Mouse (Mus musculus) midbrain, embryonic 13.5 days (tissue): ENCODE results near the gene D17Wsu92e. TPM values are rescaled to one million over a fixed set of nuclear protein-coding genes. Genes with fewer than 3 reads are reported as not detected.
"Not testable (repeated sequence)": the region's sequence is repeated elsewhere in the genome, so short reads cannot be mapped to it uniquely, and the experiment has no call there.

Experiments used
- ATAC-seq: fragments of 200-750 bp; cut with Nextera tagmentation; 2 replicates; pipeline ENCODE4 v1.8.0; 2017; ENCODE audit warnings: mild to moderate bottlenecking, moderate TSS enrichment, moderate library complexity
- H3K27ac ChIP-seq: fragments of 300-500 bp; sonication (generic); 2 replicates; pipeline ENCODE4 v1.5.1; 2015; ENCODE audit warnings: inconsistent platforms, mild to moderate bottlenecking, moderate library complexity
- H3K27me3 ChIP-seq: fragments of 300-500 bp; sonication (generic); 2 replicates; pipeline ENCODE4 v1.6.1; 2015; ENCODE audit warnings: mild to moderate bottlenecking, inconsistent platforms
- H3K36me3 ChIP-seq: fragments of 300-500 bp; sonication (generic); 2 replicates; pipeline ENCODE4 v1.6.1; 2015; ENCODE audit warnings: mild to moderate bottlenecking, inconsistent platforms
- H3K4me1 ChIP-seq: fragments of 300-500 bp; sonication (generic); replicated peaks from 2 replicates; pipeline ENCODE4 v1.6.1; 2015; ENCODE audit warnings: inconsistent platforms
- H3K4me2 ChIP-seq: fragments of 300-500 bp; sonication (generic); replicated peaks from 2 replicates; pipeline ENCODE4 v1.6.1; 2015; ENCODE audit warnings: moderate library complexity, mild to moderate bottlenecking, inconsistent platforms
- H3K4me3 ChIP-seq: fragments of 300-500 bp; sonication (generic); replicated peaks from 2 replicates; pipeline ENCODE4 v1.5.1; 2015; ENCODE audit warnings: mild to moderate bottlenecking, inconsistent platforms
- H3K9ac ChIP-seq: fragments of 300-500 bp; sonication (generic); replicated peaks from 2 replicates; pipeline ENCODE4 v1.6.1; 2015; ENCODE audit warnings: mild to moderate bottlenecking, inconsistent platforms
- H3K9me3 ChIP-seq: fragments of 300-500 bp; sonication (generic); 2 replicates; pipeline ENCODE4 v1.6.1; 2016; ENCODE audit warnings: mild to moderate bottlenecking, inconsistent platforms
- WGBS: fragments of 180-500 bp; shearing (Covaris S2); methylation state at CpG from one replicate; pipeline ENCODE4 v1.1.7; 2015; 5-methylcytosine and 5-hydroxymethylcytosine counted together
- polyA plus RNA-seq: library from polyadenylated mRNA; unstranded; fragments of >200 nt; fragmentation: Nextera tagmentation; extraction: Ambion mirVana; gene quantifications from 2 replicates; pipeline ENCODE4 v1.2.1, GENCODE M21; 2015

D17Wsu92e gene
- polyA plus RNA-seq, 1 experiment from 2014 or later: 9.7 TPM

DNA sequence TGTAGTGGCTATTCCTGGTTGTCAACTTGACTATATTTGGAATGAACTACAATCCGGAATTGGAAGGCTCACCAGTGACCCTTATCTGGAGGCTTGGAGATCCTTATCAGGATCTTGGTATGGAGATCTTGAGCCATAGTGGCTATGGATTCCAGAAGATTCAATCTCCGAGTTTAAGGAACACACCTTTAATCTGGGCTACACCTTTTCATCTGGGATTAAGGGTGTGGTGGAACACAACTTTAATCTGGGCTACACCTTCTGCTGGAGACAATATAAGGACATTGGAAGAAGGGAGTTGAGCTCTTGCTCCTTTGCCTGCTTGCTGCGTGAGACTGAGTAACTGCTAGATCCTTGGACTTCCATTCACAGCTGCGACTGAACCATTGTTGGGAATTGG, 17.4 kb upstream of the D17Wsu92e start, which contains the start of gene Snrpc:
TSS of gene Snrpc (plus strand) at position 301 of the 400 bp plus-strand sequence.
- not testable (repeated sequence) for H3K27ac ChIP-seq, H3K9ac ChIP-seq, H3K9me3 ChIP-seq, ATAC-seq, H3K36me3 ChIP-seq, H3K27me3 ChIP-seq
- Histone ChIP-seq H3K4me1 (peaks cover 17% of the 10 kb centered on the region), H3K4me2 (peak within 1 kb of the TSS; percentile 73; the same call in 1 of the 2 replicates), H3K4me3 (peak within 1 kb of the TSS; percentile 91; the same call in 1 of the 2 replicates)
- WGBS: 86% methylated on average over 4 of the region's 4 CpGs

DNA sequence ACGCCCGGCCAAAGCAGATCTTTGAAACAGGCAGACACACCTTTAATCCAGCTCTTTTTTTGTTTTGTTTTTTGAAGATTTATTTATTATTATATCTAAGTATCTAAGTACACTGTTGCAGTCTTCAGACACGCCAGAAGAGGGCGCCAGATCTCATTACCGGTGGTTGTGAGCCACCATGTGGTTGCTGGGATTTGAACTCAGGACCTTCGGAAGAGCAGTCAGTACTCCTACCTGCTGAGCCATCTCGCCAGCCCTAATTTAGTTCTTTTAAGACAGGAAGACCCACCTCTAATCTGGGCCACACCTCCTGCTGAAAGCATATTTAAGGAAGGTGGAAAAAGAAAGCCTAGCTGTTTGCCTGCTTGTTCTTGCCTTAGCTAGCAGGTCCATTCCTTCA, 10.0 kb upstream of the D17Wsu92e start:
- peaks cover 12% of the 10 kb centered on the region for H3K4me1 ChIP-seq
- 0 out of 2 replicates have a peak, but pooled peaks cover 5% of the 10 kb centered on the region for H3K27me3 ChIP-seq
- no peak overlapping the region for H3K9ac ChIP-seq
- H3K9me3 ChIP-seq: no peaks in the 10 kb centered on the region
- no peaks in the 10 kb centered on the region for H3K36me3 ChIP-seq
- H3K4me2 ChIP-seq: no peak overlapping the region
- no peak overlapping the region for H3K27ac ChIP-seq
- ATAC-seq: no peak
- WGBS: 55% methylated on average over 7 of the region's 7 CpGs
- H3K4me3 ChIP-seq: no peak overlapping the region

DNA sequence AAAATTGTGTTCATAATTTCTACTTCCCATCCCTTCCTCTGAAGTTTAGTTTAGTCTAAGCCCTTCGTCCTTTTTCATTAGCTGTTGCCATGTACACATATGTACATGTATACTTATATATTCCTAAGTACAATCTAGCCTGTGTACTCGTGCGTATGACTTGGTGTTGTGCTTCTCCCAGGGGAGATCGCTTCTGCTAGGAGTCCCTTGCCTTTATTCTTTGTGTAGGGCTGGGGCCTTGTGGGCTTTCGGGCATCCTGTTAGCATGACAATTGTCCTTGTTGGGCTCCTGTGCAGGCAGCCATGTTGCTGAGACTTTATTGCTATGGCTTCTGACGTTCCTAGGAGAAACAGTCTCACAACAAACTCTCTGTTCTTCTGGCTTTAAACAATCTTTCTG, 7.1 kb upstream of the D17Wsu92e start:
- no peaks in the 10 kb centered on the region for H3K36me3 ChIP-seq
- no peak overlapping the region for H3K4me2 ChIP-seq
- H3K9ac ChIP-seq: no peak overlapping the region
- WGBS: 17% methylated on average over 6 of the region's 6 CpGs
- no peak for ATAC-seq
- peaks cover 12% of the 10 kb centered on the region for H3K4me1 ChIP-seq
- no peak overlapping the region for H3K4me3 ChIP-seq
- H3K27ac ChIP-seq: no peak overlapping the region
- no peaks in the 10 kb centered on the region for H3K9me3 ChIP-seq
- H3K27me3 ChIP-seq: no peaks in the 10 kb centered on the region

- H3K4me1 ChIP-seq: peaks cover 12% of the 10 kb centered on the region
- H3K36me3 ChIP-seq: no peaks in the 10 kb centered on the region
- H3K27me3 ChIP-seq: no peaks in the 10 kb centered on the region
- 1% methylated on average over 9 of the region's 9 CpGs for WGBS
- H3K27ac ChIP-seq: 0 out of 2 replicates have a peak overlapping the region, but pooled peaks have one; percentile 5
- no peaks in the 10 kb centered on the region for H3K9me3 ChIP-seq
- peak overlapping the region; percentile 24 for H3K4me3 ChIP-seq
- no peak overlapping the region for H3K9ac ChIP-seq
- peak overlapping the region; percentile 45 for H3K4me2 ChIP-seq
- ATAC-seq: no peak
These were observed 6.5 kb upstream of the D17Wsu92e start for GRCm38 (mm10) chr17:27826908-27827383.

GRCm38 (mm10) chr17:27825984-27826905, 5.8 kb upstream of the D17Wsu92e start:
- Histone ChIP-seq H3K9me3 (no peaks in the 10 kb centered on the region), H3K27me3 (no peaks in the 10 kb centered on the region), H3K36me3 (no peaks in the 10 kb centered on the region), H3K27ac (0 out of 2 replicates have a peak overlapping the region, but pooled peaks have one; percentile 5), H3K4me3 (peak overlapping the region; percentile 24), H3K4me1 (peaks cover 15% of the 10 kb centered on the region), H3K4me2 (peak overlapping the region; percentile 45), H3K9ac (no peak overlapping the region)
- peak; percentile 53; the same call in 1 of the 2 replicates for ATAC-seq
- 5% methylated on average over 22 of the region's 22 CpGs for WGBS

DNA sequence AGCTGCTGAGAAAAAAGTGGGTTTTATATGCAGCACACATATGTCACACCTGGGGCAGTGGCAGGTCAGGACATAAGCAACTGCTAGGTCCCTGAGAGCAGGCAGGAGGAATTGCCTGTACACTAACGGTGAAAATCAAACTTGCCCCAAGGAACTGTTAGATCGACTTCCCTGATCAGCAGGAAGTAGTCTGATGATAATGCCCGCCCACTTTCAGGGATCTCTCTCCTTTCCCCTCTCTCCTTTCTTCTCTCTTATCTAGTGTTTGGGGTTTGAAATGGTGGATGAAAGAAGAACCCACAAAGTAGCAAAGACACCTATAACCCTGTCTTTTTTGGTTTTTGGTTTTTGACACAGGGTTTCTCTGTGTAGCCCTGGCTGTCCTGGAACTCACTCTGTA, 5.1 kb upstream of the D17Wsu92e start:
- Histone ChIP-seq H3K27me3 (no peaks in the 10 kb centered on the region), H3K4me3 (no peak overlapping the region), H3K27ac (no peak overlapping the region), H3K36me3 (no peaks in the 10 kb centered on the region), H3K9ac (no peak overlapping the region), H3K4me1 (peaks cover 18% of the 10 kb centered on the region), H3K9me3 (no peaks in the 10 kb centered on the region), H3K4me2 (no peak overlapping the region)
- 33% methylated on average over 3 of the region's 3 CpGs for WGBS
- ATAC-seq: no peak

GRCm38 (mm10) chr17:27824941-27825340, 4.5 kb upstream of the D17Wsu92e start:
- no peak overlapping the region for H3K27ac ChIP-seq
- H3K9ac ChIP-seq: no peak overlapping the region
- H3K4me2 ChIP-seq: no peak overlapping the region
- H3K27me3 ChIP-seq: no peaks in the 10 kb centered on the region
- ATAC-seq: no peak
- no peaks in the 10 kb centered on the region for H3K36me3 ChIP-seq
- H3K4me3 ChIP-seq: no peak overlapping the region
- WGBS: 78% methylated on average over 1 of the region's 1 CpGs
- peaks cover 18% of the 10 kb centered on the region for H3K4me1 ChIP-seq
- no peaks in the 10 kb centered on the region for H3K9me3 ChIP-seq

- Histone ChIP-seq H3K27me3 (no peaks in the 10 kb centered on the region), H3K4me3 (no peak overlapping the region), H3K9me3 (no peaks in the 10 kb centered on the region), H3K4me1 (peaks cover 33% of the 10 kb centered on the region), H3K4me2 (no peak overlapping the region), H3K36me3 (no peaks in the 10 kb centered on the region), H3K9ac (no peak overlapping the region), H3K27ac (no peak overlapping the region)
- ATAC-seq: no peak
- WGBS: 78% methylated on average over 9 of the region's 9 CpGs
These were observed 2.9 kb upstream of the D17Wsu92e start for GRCm38 (mm10) chr17:27823142-27823905.

DNA sequence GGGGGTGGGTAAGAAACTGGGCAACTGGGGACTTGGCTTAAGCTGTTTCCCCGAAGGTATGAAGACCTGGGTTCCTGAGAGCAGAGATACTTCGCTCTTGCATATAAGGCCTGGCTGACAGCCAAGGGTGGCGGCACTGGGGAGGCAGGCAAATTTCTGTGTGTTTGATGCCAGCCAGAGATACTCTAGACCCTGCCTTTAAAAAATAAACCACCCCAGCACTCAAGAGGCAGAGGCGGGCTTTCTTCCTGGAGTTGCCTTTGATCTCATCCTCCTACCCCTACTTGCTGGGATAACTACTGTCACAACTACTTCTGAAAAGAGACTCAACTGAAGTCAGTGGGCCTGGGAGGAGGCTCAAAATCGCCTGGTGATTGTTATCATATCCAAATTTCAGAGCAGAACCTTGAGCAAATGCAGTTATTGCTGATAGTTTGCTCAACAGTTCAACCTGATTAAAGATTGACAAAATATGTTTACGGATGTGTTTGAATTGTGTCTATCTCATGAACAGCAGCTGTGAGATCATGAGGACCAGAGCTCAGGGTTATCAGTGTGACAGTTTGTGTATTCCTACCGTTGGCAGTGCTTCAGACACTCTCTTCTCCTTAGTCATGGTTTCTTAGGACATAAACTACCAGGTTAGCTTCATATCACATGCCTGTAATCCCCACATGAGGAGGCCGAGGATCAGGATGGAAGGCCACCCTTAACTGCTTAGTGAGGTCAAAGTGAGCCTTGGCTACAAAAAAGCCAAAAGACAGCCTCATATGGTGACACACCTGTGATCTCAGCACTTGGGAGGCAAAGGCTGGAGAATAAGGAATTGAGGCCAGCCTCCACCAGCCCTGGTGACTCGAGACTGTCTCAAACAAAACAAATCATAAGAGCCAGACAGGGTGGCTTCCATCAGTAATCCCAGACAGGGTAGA, 1.2 kb upstream of the D17Wsu92e start:
- peak overlapping the region; percentile 84 for H3K27ac ChIP-seq

DNA sequence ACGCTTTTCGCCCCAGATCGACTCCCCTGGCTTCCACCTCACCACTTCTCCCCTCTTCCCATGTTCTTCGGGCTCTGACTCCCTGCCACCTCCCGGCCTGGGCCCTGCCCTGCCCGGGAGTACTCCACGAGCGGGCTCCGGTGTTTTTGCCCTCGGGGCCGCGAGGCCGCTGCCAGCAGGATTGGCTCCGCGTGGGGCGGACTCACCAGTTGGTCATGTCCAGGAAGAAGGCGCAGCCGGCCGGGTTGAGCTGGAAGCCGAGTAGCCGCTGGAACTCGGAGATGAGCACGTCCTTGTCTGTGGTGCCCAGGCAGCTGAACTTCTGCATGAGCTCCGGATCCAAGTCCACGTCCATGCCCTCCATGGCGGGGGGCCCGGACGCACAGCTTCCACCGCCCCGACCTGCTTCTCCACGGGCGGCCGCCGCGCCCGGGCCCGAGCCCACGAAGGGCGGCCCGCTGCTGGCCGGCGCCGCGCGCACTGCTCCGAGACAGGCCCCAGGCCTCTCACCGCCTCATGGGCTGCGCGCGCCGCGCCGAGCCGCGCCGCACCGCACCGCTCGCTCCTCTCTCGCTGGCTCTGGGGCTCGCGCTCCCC, 379 bp downstream of the D17Wsu92e start:
- Histone ChIP-seq H3K4me3 (peak overlapping the region; percentile 100), H3K4me1 (peaks cover 32% of the 10 kb centered on the region), H3K4me2 (peak overlapping the region; percentile 86), H3K9me3 (no peaks in the 10 kb centered on the region), H3K36me3 (no peaks in the 10 kb centered on the region), H3K27ac (peak overlapping the region; percentile 87), H3K27me3 (no peaks in the 10 kb centered on the region), H3K9ac (peak overlapping the region; percentile 97)
- under 1% methylated on average over 53 of the region's 62 CpGs for WGBS
- peak; percentile 92 for ATAC-seq

More for the DNA sequence above, 1.2 kb upstream of the D17Wsu92e start:
- WGBS: 69% methylated on average over 9 of the region's 9 CpGs
- Histone ChIP-seq H3K9me3 (no peaks in the 10 kb centered on the region), H3K4me3 (peak overlapping the region; percentile 100), H3K4me2 (peak overlapping the region; percentile 86), H3K9ac (peak overlapping the region; percentile 72), H3K4me1 (peaks cover 38% of the 10 kb centered on the region), H3K36me3 (no peaks in the 10 kb centered on the region), H3K27me3 (no peaks in the 10 kb centered on the region)
- no peak for ATAC-seq

DNA sequence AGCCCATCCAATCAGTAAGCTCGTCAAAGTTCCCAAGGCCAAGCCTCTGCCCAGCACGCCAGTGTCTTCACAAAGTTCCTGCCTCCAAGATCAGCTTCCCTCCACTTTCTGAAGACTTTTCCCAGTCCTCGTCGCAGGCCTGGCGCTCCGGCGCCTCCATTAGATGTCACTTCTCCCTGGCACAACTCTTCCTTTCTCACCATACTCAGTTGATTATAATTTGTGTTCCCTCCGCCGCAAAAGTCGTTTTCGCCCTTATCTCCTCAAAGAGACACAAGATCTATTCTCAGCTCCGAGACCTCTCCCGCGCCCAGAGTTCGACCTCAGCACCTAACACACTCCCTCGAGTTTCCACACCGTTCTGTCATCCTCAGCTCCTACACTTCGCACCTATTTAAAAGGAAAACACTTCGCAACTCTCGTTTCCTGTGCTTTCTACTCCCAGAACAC, 902 bp downstream of the D17Wsu92e start:
- H3K4me1 ChIP-seq: peaks cover 32% of the 10 kb centered on the region
- peak overlapping the region; percentile 86 for H3K4me2 ChIP-seq
- H3K4me3 ChIP-seq: peak overlapping the region; percentile 100
- peak overlapping the region; percentile 87 for H3K27ac ChIP-seq
- ATAC-seq: no peak
- H3K9me3 ChIP-seq: no peaks in the 10 kb centered on the region
- under 1% methylated on average over 20 of the region's 20 CpGs for WGBS
- no peaks in the 10 kb centered on the region for H3K27me3 ChIP-seq
- H3K9ac ChIP-seq: peak overlapping the region; percentile 97
- H3K36me3 ChIP-seq: no peaks in the 10 kb centered on the region
